Mouse (Mus musculus) Muller cell, postnatal 12 days (primary cell): Measurements from ENCODE around the gene Dcpp3.
A peak's percentile ranks its signal among the peaks of the same experiment; 100 is the strongest.
"Not testable (repeated sequence)": the region's sequence is repeated elsewhere in the genome, so short reads cannot be mapped to it uniquely, and the experiment has no call there.

Experiments
- DNase-seq: peaks from one replicate; pipeline ENCODE4 v3.0.0-alpha.2; 2015; ENCODE audit errors: inconsistent ontology term

The Dcpp3 gene

DNA sequence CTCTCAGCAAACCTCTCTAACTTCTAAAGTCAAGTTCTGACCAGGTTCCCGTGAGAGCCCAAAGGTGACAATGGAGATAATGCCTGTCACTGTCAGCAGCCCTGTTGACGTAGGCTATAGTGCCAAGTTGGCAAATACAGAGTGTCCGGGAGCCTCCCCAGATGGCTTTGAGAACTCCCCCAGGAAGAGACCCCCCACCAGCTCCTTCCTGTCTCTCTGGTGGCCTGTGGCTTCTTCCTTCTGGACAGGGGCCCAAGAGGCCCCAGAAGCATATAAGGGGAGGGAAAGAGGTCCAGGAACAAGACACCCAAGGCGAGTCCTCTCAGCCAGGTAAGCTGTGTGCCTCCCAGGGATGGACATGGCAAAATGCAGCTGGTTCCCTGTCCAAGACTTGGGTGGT is at the start of gene Dcpp3:
Dcpp3 (plus strand) TSS at position 301 of the 400 bp plus-strand sequence.
- not testable (repeated sequence) for DNase-seq

GRCm38 (mm10) chr17:23867756-23868155 is 49.5 kb upstream of the Dcpp3 start, which contains the start of gene Prss21:
Gene Prss21, plus strand, starts transcription at chr17:23868056.
- no peak for DNase-seq

- DNase-seq, result no peak
These were observed 48.7 kb upstream of the Dcpp3 start for GRCm38 (mm10) chr17:23868513-23868912.

DNA sequence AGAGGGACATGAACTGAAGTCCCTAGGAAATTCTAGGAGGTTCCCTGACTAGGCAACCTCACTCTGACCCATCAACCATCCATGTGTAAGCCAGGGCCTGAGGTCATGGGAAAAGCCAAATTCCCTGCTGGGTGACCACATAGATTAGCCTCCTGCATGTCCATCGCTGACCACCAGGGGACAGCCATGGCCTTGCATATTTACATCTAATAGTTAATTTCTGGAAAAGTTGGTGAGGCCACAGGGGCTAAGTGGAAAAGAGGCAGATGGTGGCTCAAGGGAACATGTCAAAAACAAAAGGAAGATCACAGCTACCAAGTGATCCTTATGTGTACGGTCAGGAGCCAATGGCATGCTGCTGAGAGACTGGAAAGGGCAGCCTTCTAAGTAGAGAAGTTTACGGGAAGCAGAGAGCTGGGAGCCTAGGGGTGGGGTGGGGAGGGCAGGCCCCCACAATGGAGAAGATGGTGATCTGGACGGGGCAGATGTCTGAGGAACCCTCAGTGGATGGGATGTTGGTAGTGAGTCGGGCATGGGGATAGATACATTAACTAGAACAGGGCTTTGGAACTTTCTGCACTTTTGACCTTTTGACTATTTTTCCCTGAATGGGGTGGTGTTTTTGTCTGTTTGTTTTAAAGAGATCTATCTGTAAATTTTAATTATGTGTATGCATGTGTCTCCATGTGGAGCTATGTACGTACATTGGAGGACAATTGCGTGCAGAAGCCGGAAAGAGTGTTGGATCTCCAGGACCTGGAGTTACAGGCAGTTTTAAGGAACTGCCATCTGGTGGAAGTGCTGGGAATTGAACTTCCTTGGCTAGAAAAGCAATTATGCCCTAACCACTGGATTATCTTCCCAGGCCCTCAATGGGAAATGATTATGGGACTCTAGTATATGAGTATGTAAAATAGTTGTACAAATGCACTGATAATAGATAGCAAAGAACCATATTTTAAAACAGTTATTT is 43.1 kb upstream of the Dcpp3 start:
- DNase-seq, result peak; percentile 54

- DNase-seq, result peak; percentile 63
These were observed 40.5 kb upstream of the Dcpp3 start for GRCm38 (mm10) chr17:23876741-23877140.

DNA sequence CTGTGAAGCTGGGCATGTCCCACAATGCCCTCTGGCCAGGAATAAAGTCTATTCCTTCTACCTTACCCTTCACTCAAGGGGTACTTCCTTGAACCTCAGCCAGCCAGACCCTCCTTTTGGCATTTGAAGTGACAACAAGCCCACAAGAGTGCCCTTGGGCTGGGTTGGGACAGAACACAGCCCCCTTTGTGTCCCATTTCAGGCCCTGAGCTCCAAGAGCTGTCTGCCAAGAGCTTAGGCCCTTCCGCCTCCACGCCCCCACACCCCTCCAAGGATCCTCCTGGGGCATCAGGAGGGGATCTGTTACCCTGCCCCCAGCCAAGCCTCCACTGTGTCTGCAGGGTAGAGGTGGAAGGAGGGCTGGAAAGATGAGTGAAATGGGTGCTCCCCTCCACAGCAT is 40.1 kb upstream of the Dcpp3 start:
- DNase-seq, result no peak

DNA sequence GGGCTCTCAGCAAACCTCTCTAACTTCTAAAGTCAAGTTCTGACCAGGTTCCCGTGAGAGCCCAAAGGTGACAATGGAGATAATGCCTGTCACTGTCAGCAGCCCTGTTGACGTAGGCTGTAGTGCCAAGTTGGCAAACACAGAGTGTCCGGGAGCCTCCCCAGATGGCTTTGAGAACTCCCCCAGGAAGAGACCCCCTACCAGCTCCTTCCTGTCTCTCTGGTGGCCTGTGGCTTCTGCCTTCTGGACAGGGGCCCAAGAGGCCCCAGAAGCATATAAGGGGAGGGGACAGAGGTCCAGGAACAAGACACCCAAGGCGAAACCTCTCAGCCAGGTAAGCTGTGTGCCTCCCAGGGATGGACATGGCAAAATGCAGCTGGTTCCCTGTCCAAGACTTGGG is 36.7 kb upstream of the Dcpp3 start, which contains the start of the genes Dcpp1 and Dcpp2:
Dcpp1 (plus strand) TSS at position 301 of the 400 bp plus-strand sequence.
Dcpp2 (plus strand) TSS at position 305 of the 400 bp plus-strand sequence.
- not testable (repeated sequence) for DNase-seq

- peak; percentile 98 for DNase-seq
These were observed 7.3 kb downstream of the Dcpp3 start for GRCm38 (mm10) chr17:23924531-23925007.

- peak; percentile 84 for DNase-seq
These were observed 7.8 kb downstream of the Dcpp3 start for GRCm38 (mm10) chr17:23925090-23925493.

DNA sequence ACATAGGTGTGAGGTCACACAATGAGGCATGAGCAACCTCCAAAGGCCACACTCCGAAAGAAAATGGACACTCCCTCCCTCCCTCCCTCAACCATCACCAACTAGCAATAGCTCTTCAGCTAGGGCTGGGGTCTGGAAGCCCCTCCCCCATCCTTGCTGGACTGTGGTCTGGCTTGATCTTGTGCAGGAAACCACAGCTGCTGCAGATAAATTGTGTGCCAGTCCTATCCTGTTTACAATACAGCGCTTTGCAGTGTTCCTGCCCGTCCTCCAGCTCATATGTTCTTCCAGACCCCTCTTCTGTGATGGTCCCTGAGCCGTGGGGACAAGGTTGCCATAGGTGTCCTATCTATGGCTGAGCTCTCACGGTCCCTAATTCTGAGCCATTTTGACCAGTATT is 13.9 kb downstream of the Dcpp3 start:
- no peak for DNase-seq

- DNase-seq, result no peak
These were observed 24.1 kb downstream of the Dcpp3 start, which contains the start of gene Sbp for GRCm38 (mm10) chr17:23941372-23941771. Gene Sbp, plus strand, starts transcription at chr17:23941672.

- not testable (repeated sequence) for DNase-seq
These were observed 30.2 kb downstream of the Dcpp3 start for GRCm38 (mm10) chr17:23947486-23947885.

- no peak for DNase-seq
These were observed 31.8 kb downstream of the Dcpp3 start for GRCm38 (mm10) chr17:23949068-23949467.

GRCm38 (mm10) chr17:23950828-23951227 is 33.6 kb downstream of the Dcpp3 start:
- not testable (repeated sequence) for DNase-seq

GRCm38 (mm10) chr17:23955174-23955573 is 37.9 kb downstream of the Dcpp3 start, which contains the start of gene Sbpl:
Gene Sbpl, minus strand, starts transcription at chr17:23955274.
- DNase-seq, result no peak

- peak; percentile 75 for DNase-seq
These were observed 43.0 kb downstream of the Dcpp3 start for GRCm38 (mm10) chr17:23960084-23960738.

DNA sequence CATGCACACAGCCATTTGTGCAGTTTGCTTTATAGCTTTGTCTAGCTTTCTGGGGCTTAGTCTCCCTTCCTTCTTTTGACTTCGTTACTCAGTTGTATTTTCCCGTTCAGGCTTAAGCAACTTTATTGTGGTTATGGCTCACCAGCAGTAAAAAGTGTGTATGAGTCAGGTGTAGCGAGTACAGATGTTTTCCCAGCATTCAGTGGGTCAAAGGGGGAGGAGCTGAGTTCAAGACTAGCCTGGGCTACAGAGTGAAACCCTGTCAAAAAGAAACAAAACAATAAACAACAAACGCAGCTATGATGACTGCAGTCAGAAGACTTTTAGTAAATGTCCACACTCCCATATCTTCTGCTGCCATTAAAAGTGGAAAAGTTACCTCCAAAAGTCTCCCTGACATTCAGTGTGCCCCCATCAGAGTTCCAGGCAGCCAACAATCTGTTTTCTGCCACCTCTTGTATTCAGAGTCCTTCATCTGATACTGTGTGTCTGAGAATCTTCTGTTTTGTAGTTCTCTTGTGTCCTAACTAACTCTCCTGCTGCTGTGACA is 44.4 kb downstream of the Dcpp3 start:
- no peak for DNase-seq

- DNase-seq, result peak; percentile 39
These were observed 48.7 kb downstream of the Dcpp3 start for GRCm38 (mm10) chr17:23965805-23966425.

GRCm38 (mm10) chr17:23966658-23967401 is 49.6 kb downstream of the Dcpp3 start:
- no peak for DNase-seq

DNA sequence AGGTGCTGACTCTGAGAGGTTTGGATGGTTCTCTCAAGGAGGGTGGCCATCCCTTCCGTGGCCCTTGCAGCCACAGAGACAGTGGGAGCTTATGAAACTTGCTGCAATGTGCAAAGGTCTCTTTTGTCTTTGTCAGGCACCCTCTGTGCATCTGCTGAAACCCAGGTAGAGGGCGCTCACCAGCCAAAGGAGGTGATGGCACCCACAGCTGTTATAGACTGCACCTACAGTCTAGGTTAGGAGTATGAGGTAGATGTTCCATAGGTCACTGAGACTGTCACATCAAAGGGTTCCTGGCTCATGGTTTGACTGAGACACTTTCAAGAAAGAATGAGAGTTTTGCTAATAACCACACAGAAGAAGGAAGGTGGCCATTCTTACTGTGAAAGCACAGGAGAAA is 51.5 kb downstream of the Dcpp3 start:
- DNase-seq, result no peak
